Mouse (Mus musculus) liver, adult 2 months (tissue): ENCODE measurements around the gene Snx3.

Experiments
- CTCF ChIP-seq: fragments of 200-500 bp; IDR thresholded peaks from 2 replicates; pipeline ENCODE4 v1.5.1; 2011; ENCODE audit warnings: low read depth, low read length, control low read depth
- POLR2A ChIP-seq: fragments of 200-500 bp; IDR thresholded peaks from 2 replicates; pipeline ENCODE4 v1.6.1; 2011; ENCODE audit warnings: low read length, control low read depth; ENCODE audit not compliant: insufficient read depth; ENCODE audit errors: extremely low read depth

GRCm38 (mm10) chr10:42504096-42504710 lies 2.4 kb downstream of the Snx3 start:
- TF ChIP-seq CTCF, result no peak
- TF ChIP-seq POLR2A, result no peak
